Mouse (Mus musculus): ENCODE data around the gene Nps. TPM values are rescaled to one million over a fixed set of nuclear protein-coding genes. Genes with fewer than 3 reads are reported as not detected.

Nps gene
- polyA plus RNA-seq, 1 experiment from 2014 or later, result not detected

- WGBS, result 73% methylated on average over 15 of the region's 15 CpGs
- Histone ChIP-seq H3K4me2 (ENCODE audit: low read depth, low read length) (no peak overlapping the region), H3K27me3 (ENCODE audit: control insufficient read depth, insufficient read depth, low read length) (no peaks in the 10 kb centered on the region), H3K4me3 (ENCODE audit: low read length) (no peak overlapping the region), H3K9ac (ENCODE audit: low read length) (no peak overlapping the region), H3K9me3 (replicated peaks; ENCODE audit: control insufficient read depth, low read length) (no peaks in the 10 kb centered on the region), H3K4me1 (ENCODE audit: control insufficient read depth, insufficient read depth, low read length) (no peaks in the 10 kb centered on the region), H3K27ac (ENCODE audit: low read length) (peak overlapping the region; percentile 5; the same call in 1 of the 2 replicates), H3K36me3 (ENCODE audit: control insufficient read depth, insufficient read depth) (no peaks in the 10 kb centered on the region)
- no peak for ATAC-seq (replicated peaks; ENCODE audit: extremely low read depth, insufficient read depth, low FRiP score)
Observed at GRCm38 (mm10) chr7:135291646-135292236, 33.2 kb downstream of the Nps start.

GRCm38 (mm10) chr7:135294498-135294897 lies 36.0 kb downstream of the Nps start:
- no peaks in the 10 kb centered on the region for H3K9me3 ChIP-seq (replicated peaks; ENCODE audit: control insufficient read depth, low read length)
- H3K27me3 ChIP-seq (ENCODE audit: control insufficient read depth, insufficient read depth, low read length), result no peaks in the 10 kb centered on the region
- 74% methylated on average over 3 of the region's 3 CpGs for WGBS
- no peak for ATAC-seq (replicated peaks; ENCODE audit: extremely low read depth, insufficient read depth, low FRiP score)
- H3K36me3 ChIP-seq (ENCODE audit: control insufficient read depth, insufficient read depth), result no peaks in the 10 kb centered on the region
- no peak overlapping the region for H3K9ac ChIP-seq (ENCODE audit: low read length)
- H3K4me2 ChIP-seq (ENCODE audit: low read depth, low read length), result no peak overlapping the region
- no peaks in the 10 kb centered on the region for H3K4me1 ChIP-seq (ENCODE audit: control insufficient read depth, insufficient read depth, low read length)
- H3K4me3 ChIP-seq (ENCODE audit: low read length), result no peak overlapping the region
- H3K27ac ChIP-seq (ENCODE audit: low read length), result no peak overlapping the region

GRCm38 (mm10) chr7:135304496-135304895 lies 46.0 kb downstream of the Nps start:
- H3K27me3 ChIP-seq (ENCODE audit: control insufficient read depth, insufficient read depth, low read length), result no peaks in the 10 kb centered on the region
- H3K9ac ChIP-seq (ENCODE audit: low read length), result no peak overlapping the region
- H3K4me3 ChIP-seq (ENCODE audit: low read length), result no peak overlapping the region
- no peak overlapping the region for H3K4me2 ChIP-seq (ENCODE audit: low read depth, low read length)
- H3K9me3 ChIP-seq (replicated peaks; ENCODE audit: control insufficient read depth, low read length), result no peaks in the 10 kb centered on the region
- ATAC-seq (replicated peaks; ENCODE audit: extremely low read depth, insufficient read depth, low FRiP score), result no peak
- H3K27ac ChIP-seq (ENCODE audit: low read length), result no peak overlapping the region
- no peaks in the 10 kb centered on the region for H3K36me3 ChIP-seq (ENCODE audit: control insufficient read depth, insufficient read depth)
- H3K4me1 ChIP-seq (ENCODE audit: control insufficient read depth, insufficient read depth, low read length), result no peaks in the 10 kb centered on the region
- WGBS, result 77% methylated on average over 2 of the region's 2 CpGs

Other genes with a start within 250 kb of the Nps start
- gene Foxi2, start 151.6 kb downstream of the Nps start, polyA plus RNA-seq (2015; fragmentation: Nextera tagmentation; extraction: Ambion mirVana), result 0.07 TPM in 1 of 2 replicates, not detected in the other